27 mouse cellular contexts compared by ENCODE assay signal in genomic region chr6:135745606-135746005, GRCm38 (mm10).
DNase-seq lines count a peak whose midpoint lies in the region; ATAC-seq and TF ChIP-seq lines count a peak whose summit lies in the region.
"Had no signal": no experiment of that assay in that cellular context is flagged by ENCODE, and none has a peak within 500 bp of the region (broad histone marks: within the 10 kb centered on the region; RNA-seq: fewer than 3 reads in every experiment).

No protein-coding gene starts in this region.

- peak; percentile 84 for DNase-seq in kidney, adult 2 months
- DNase-seq in kidney, adult 9 months: peak; percentile 77
- DNase-seq in kidney, postnatal 10 days: peak; percentile 19
- DNase-seq in kidney, postnatal 36 days: peak; percentile 72
- DNase-seq in left cerebral cortex, adult 9 months (ENCODE audit: low spot score in 2 of 2): no peak
- no peak for DNase-seq in heart, postnatal 36 days
- DNase-seq: adrenal gland, adult 2 months; adrenal gland, postnatal 14 days; cerebellum, adult 11 months; cerebellum, adult 8-10 months; cerebellum, postnatal 10 days; cerebellum, postnatal 36 days; embryo, embryonic 11 days; gastrocnemius, postnatal 25 days; heart, adult 18-20 months; heart, postnatal 10 days; heart, postnatal 4 days had no signal

- ATAC-seq in kidney, embryonic 15.5 days (replicated peaks; ENCODE audit: low FRiP score): no peak
- ATAC-seq: CD4-positive, CD25-positive, alpha-beta regulatory T cell, adult 4 months; forebrain, embryonic 15.5 days had no signal

- no peak overlapping the region for H3K4me2 ChIP-seq in kidney, embryonic 15.5 days
- H3K4me2 ChIP-seq: embryonic facial prominence, embryonic 13.5 days; forebrain, embryonic 12.5 days; forebrain, embryonic 15.5 days; heart, embryonic 12.5 days; heart, embryonic 15.5 days; hindbrain, embryonic 14.5 days had no signal

- no peak overlapping the region for H3K27ac ChIP-seq in kidney, adult 2 months (ENCODE audit: insufficient read depth, low read depth, low read length)
- no peak overlapping the region for H3K27ac ChIP-seq in kidney, embryonic 15.5 days
- H3K27ac ChIP-seq: embryonic facial prominence, embryonic 10.5 days; embryonic facial prominence, embryonic 13.5 days; forebrain, embryonic 12.5 days; forebrain, embryonic 15.5 days; heart, embryonic 15.5 days; hindbrain, embryonic 14.5 days had no signal

- no peak overlapping the region for H3K9ac ChIP-seq in kidney, embryonic 15.5 days
- H3K9ac ChIP-seq: embryonic facial prominence, embryonic 13.5 days; forebrain, embryonic 12.5 days; forebrain, embryonic 15.5 days; heart, embryonic 12.5 days; heart, embryonic 15.5 days; hindbrain, embryonic 14.5 days had no signal

- TF ChIP-seq POLR2A in kidney, adult 2 months (IDR thresholded peaks at IDR 0.05; ENCODE audit: low read depth, low read length): no peak

- H3K27me3 ChIP-seq in kidney, adult 2 months (replicated peaks; ENCODE audit: control insufficient read depth, insufficient read depth, low read length): no peaks in the 10 kb centered on the region
- H3K27me3 ChIP-seq in kidney, embryonic 15.5 days: no peaks in the 10 kb centered on the region
- H3K27me3 ChIP-seq: embryonic facial prominence, embryonic 13.5 days; forebrain, embryonic 12.5 days; forebrain, embryonic 15.5 days; heart, embryonic 12.5 days; heart, embryonic 15.5 days had no signal

- intact Hi-C loops in heart, postnatal 36 days (cut with DNase I): no loop called here

- H3K4me1 ChIP-seq in kidney, adult 2 months (ENCODE audit: control insufficient read depth, insufficient read depth, low read length): peaks cover 2% of the 10 kb centered on the region; the same call in 1 of the 2 replicates
- H3K4me1 ChIP-seq in kidney, embryonic 15.5 days: no peaks in the 10 kb centered on the region
- H3K4me1 ChIP-seq: embryonic facial prominence, embryonic 10.5 days; embryonic facial prominence, embryonic 13.5 days; heart, embryonic 15.5 days had no signal

- H3K9me3 ChIP-seq in kidney, embryonic 15.5 days (replicated peaks): no peaks in the 10 kb centered on the region
- H3K9me3 ChIP-seq: embryonic facial prominence, embryonic 10.5 days; embryonic facial prominence, embryonic 13.5 days; forebrain, embryonic 12.5 days; forebrain, embryonic 15.5 days; heart, embryonic 12.5 days; heart, embryonic 15.5 days had no signal

- no peak for TF ChIP-seq CTCF in kidney, adult 2 months (conservative IDR thresholded peaks at IDR 0.05; ENCODE audit: insufficient read depth, insufficient read length, low read depth, low read length)

- no peaks in the 10 kb centered on the region for H3K36me3 ChIP-seq in kidney, adult 2 months (ENCODE audit: control insufficient read depth, insufficient read depth, low read length)
- H3K36me3 ChIP-seq in kidney, embryonic 15.5 days: no peaks in the 10 kb centered on the region
- H3K36me3 ChIP-seq: embryonic facial prominence, embryonic 10.5 days; embryonic facial prominence, embryonic 13.5 days; forebrain, embryonic 12.5 days; forebrain, embryonic 15.5 days; heart, embryonic 12.5 days; heart, embryonic 15.5 days had no signal

- no peak overlapping the region for H3K4me3 ChIP-seq in kidney, adult 2 months (ENCODE audit: insufficient read depth, low read depth, low read length)
- no peak overlapping the region for H3K4me3 ChIP-seq in kidney, embryonic 15.5 days (replicated peaks)
- H3K4me3 ChIP-seq: embryonic facial prominence, embryonic 10.5 days; embryonic facial prominence, embryonic 13.5 days; erythroblast, embryonic 14.5 days; forebrain, embryonic 12.5 days; forebrain, embryonic 15.5 days; heart, embryonic 12.5 days; heart, embryonic 15.5 days had no signal

- 66% methylated on average over 2 of the region's 2 CpGs for WGBS in kidney, adult 2 months
- 81% methylated on average over 2 of the region's 2 CpGs for WGBS in kidney, embryonic 15.5 days

Comparison
In these comparisons a context has a peak if more than half of its experiments do, and no peak if none do; other contexts are left out.
1. DNase-seq: peak in kidney, adult 2 months (single experiment), kidney, adult 9 months (single experiment), kidney, postnatal 10 days (single experiment) and kidney, postnatal 36 days (2 of 2); none in left cerebral cortex, adult 9 months (0 of 2) and heart, postnatal 36 days (0 of 2).